Mouse (Mus musculus) megakaryocyte, embryonic 14.5 days (primary cell): ENCODE measurements around the gene Csmd2.

Experiments used
- FLI1 ChIP-seq: IDR thresholded peaks from 2 replicates; pipeline ENCODE4 v1.6.1; 2012; ENCODE audit warnings: low read length, inconsistent platforms, mixed read lengths
- GATA1 ChIP-seq: IDR thresholded peaks from 3 replicates; pipeline ENCODE4 v1.6.1; 2012; ENCODE audit warnings: mixed read lengths, low read length, inconsistent platforms, borderline replicate concordance

- TF ChIP-seq GATA1 = no peak
- TF ChIP-seq FLI1 = no peak
These were observed 173.0 kb downstream of the Csmd2 start for GRCm38 (mm10) chr4:128160656-128161055.
